Mouse (Mus musculus) frontal cortex, postnatal 25 days (tissue): ENCODE data around the gene Olfr395.
"Not testable (repeated sequence)": the region's sequence is repeated elsewhere in the genome, so short reads cannot be mapped to it uniquely, and the experiment has no call there.

ENCODE experiments used
- DNase-seq, 2 experiments: peaks; one replicate each; pipeline ENCODE4 v3.0.0; 2022; ENCODE audit warnings: low spot score in 2 of 2

The Olfr395 gene

GRCm38 (mm10) chr11:73909199-73909598 is at the start of gene Olfr395:
Olfr395 (minus strand) TSS chr11:73909299.
- not testable (repeated sequence) for DNase-seq

- no peak for DNase-seq
Observed at GRCm38 (mm10) chr11:73936377-73936776, 27.3 kb upstream of the Olfr395 start, which contains the start of gene Olfr23. Olfr23 (plus strand) TSS chr11:73936677.

GRCm38 (mm10) chr11:73890671-73891070 is 18.4 kb downstream of the Olfr395 start, which contains the start of gene Olfr394:
Olfr394 (minus strand) TSS chr11:73890771.
- no peak for DNase-seq
